Mouse (Mus musculus) kidney, adult 2 months (tissue): ENCODE measurements around the gene Rbms1. TPM values are rescaled to one million over a fixed set of nuclear protein-coding genes. Genes with fewer than 3 reads are reported as not detected.

Experiments
- DNase-seq: peaks from one replicate; pipeline ENCODE4 v3.0.0; 2021
- H3K27ac ChIP-seq: fragments of 200-500 bp; 2 replicates; pipeline ENCODE4 v1.5.1; 2012; ENCODE audit warnings: low read depth, low read length, control low read depth, inconsistent platforms; ENCODE audit not compliant: insufficient read depth
- H3K27me3 ChIP-seq: fragments of 200-500 bp; replicated peaks from 2 replicates; pipeline ENCODE4 v1.6.1; 2012; ENCODE audit warnings: mild to moderate bottlenecking, moderate library complexity, low read length, inconsistent platforms; ENCODE audit not compliant: control insufficient read depth, insufficient read depth
- H3K36me3 ChIP-seq: fragments of 200-500 bp; 2 replicates; pipeline ENCODE4 v1.6.1; 2012; ENCODE audit warnings: mild to moderate bottlenecking, moderate library complexity, low read length, inconsistent platforms; ENCODE audit not compliant: control insufficient read depth, insufficient read depth
- H3K4me1 ChIP-seq: fragments of 200-500 bp; 2 replicates; pipeline ENCODE4 v1.6.1; 2011; ENCODE audit warnings: low read length; ENCODE audit not compliant: control insufficient read depth, insufficient read depth
- H3K4me3 ChIP-seq: fragments of 200-500 bp; 2 replicates; pipeline ENCODE4 v1.5.1; 2011; ENCODE audit warnings: mild to moderate bottlenecking, low read depth, low read length, control low read depth; ENCODE audit not compliant: insufficient read depth
- CTCF ChIP-seq: fragments of 200-500 bp; conservative IDR thresholded peaks from 2 replicates; pipeline ENCODE4 v1.5.1; 2011; ENCODE audit warnings: low read depth, mild to moderate bottlenecking, control low read depth, low read length, moderate library complexity, mixed read lengths; ENCODE audit not compliant: insufficient read depth, insufficient read length
- POLR2A ChIP-seq: fragments of 200-500 bp; IDR thresholded peaks from one replicate; pipeline ENCODE4 v1.6.1; 2011; ENCODE audit warnings: low read depth, low read length, control low read depth
- WGBS: fragments of 180-500 bp; shearing (Covaris S2); methylation state at CpG from one replicate; pipeline ENCODE4 v1.1.7; 2018; 5-methylcytosine and 5-hydroxymethylcytosine counted together
- polyA plus RNA-seq: library from polyadenylated mRNA; depleted of rRNA; stranded (reverse); fragments of >200 nt; gene quantifications from 2 replicates; pipeline ENCODE4 v1.2.3, GENCODE M21; 2012

Gene Rbms1
- polyA plus RNA-seq, 1 experiment: 73.8 TPM

GRCm38 (mm10) chr2:60720205-60720604 is 242.8 kb downstream of the Rbms1 start:
- 30% methylated on average over 8 of the region's 8 CpGs for WGBS
- Histone ChIP-seq H3K27ac (peak overlapping the region; percentile 89), H3K36me3 (no peaks in the 10 kb centered on the region), H3K27me3 (no peaks in the 10 kb centered on the region), H3K4me3 (no peak overlapping the region), H3K4me1 (peaks cover 25% of the 10 kb centered on the region)
- TF ChIP-seq CTCF (no peak), POLR2A (no peak)
- DNase-seq: peak; percentile 92

GRCm38 (mm10) chr2:60717348-60717747 is 245.6 kb downstream of the Rbms1 start:
- peak overlapping the region; percentile 3; the same call in 1 of the 2 replicates for H3K4me3 ChIP-seq
- TF ChIP-seq POLR2A (no peak), CTCF (no peak)
- H3K27me3 ChIP-seq: no peaks in the 10 kb centered on the region
- 25% methylated on average over 13 of the region's 13 CpGs for WGBS
- H3K4me1 ChIP-seq: peaks cover 45% of the 10 kb centered on the region
- H3K36me3 ChIP-seq: no peaks in the 10 kb centered on the region
- peak overlapping the region; percentile 52 for H3K27ac ChIP-seq
- peak; percentile 51 for DNase-seq

GRCm38 (mm10) chr2:60716549-60716948 is 246.4 kb downstream of the Rbms1 start:
- H3K36me3 ChIP-seq: no peaks in the 10 kb centered on the region
- H3K27me3 ChIP-seq: no peaks in the 10 kb centered on the region
- DNase-seq: peak; percentile 79
- H3K4me1 ChIP-seq: peaks cover 53% of the 10 kb centered on the region
- TF ChIP-seq POLR2A (no peak), CTCF (no peak)
- peak overlapping the region; percentile 52 for H3K27ac ChIP-seq
- H3K4me3 ChIP-seq: no peak overlapping the region

- no peak for DNase-seq
- Histone ChIP-seq H3K27me3 (no peaks in the 10 kb centered on the region), H3K4me1 (peaks cover 59% of the 10 kb centered on the region), H3K36me3 (no peaks in the 10 kb centered on the region), H3K27ac (peak overlapping the region; percentile 49), H3K4me3 (no peak overlapping the region)
- TF ChIP-seq CTCF (no peak), POLR2A (no peak)
- whole genome bisulfite sequencing: 70% methylated on average over 13 of the region's 13 CpGs
Observed at GRCm38 (mm10) chr2:60715771-60716170, 247.2 kb downstream of the Rbms1 start.

GRCm38 (mm10) chr2:60714971-60715502 is 248.0 kb downstream of the Rbms1 start:
- WGBS: 54% methylated on average over 8 of the region's 8 CpGs
- Histone ChIP-seq H3K4me1 (peaks cover 59% of the 10 kb centered on the region), H3K27ac (no peak overlapping the region), H3K36me3 (no peaks in the 10 kb centered on the region), H3K27me3 (no peaks in the 10 kb centered on the region), H3K4me3 (no peak overlapping the region)
- DNase-seq: no peak
- no peak for TF ChIP-seq CTCF
- no peak for TF ChIP-seq POLR2A

- H3K4me1 ChIP-seq: peaks cover 53% of the 10 kb centered on the region
- TF ChIP-seq POLR2A (no peak), CTCF (no peak)
- H3K27me3 ChIP-seq: no peaks in the 10 kb centered on the region
- H3K36me3 ChIP-seq: no peaks in the 10 kb centered on the region
- peak overlapping the region; percentile 32; the same call in 1 of the 2 replicates for H3K27ac ChIP-seq
- WGBS: 42% methylated on average over 7 of the region's 7 CpGs
- no peak overlapping the region for H3K4me3 ChIP-seq
- no peak for DNase-seq
Observed at GRCm38 (mm10) chr2:60714475-60714874, 248.5 kb downstream of the Rbms1 start.

GRCm38 (mm10) chr2:60713857-60714256 is 249.1 kb downstream of the Rbms1 start:
- TF ChIP-seq POLR2A: no peak
- TF ChIP-seq CTCF: no peak
- 32% methylated on average over 8 of the region's 8 CpGs for WGBS
- no peaks in the 10 kb centered on the region for H3K27me3 ChIP-seq
- H3K4me1 ChIP-seq: peaks cover 49% of the 10 kb centered on the region
- H3K36me3 ChIP-seq: no peaks in the 10 kb centered on the region
- DNase-seq: peak; percentile 91
- H3K27ac ChIP-seq: no peak overlapping the region
- H3K4me3 ChIP-seq: no peak overlapping the region
